Mouse (Mus musculus) cerebellum, adult 18-20 months (tissue): ENCODE results near the gene Fam71e1.

Experiments
- DNase-seq, 2 experiments: peaks; one replicate each; pipeline ENCODE4 v3.0.0; 2021

Fam71e1 gene

DNA sequence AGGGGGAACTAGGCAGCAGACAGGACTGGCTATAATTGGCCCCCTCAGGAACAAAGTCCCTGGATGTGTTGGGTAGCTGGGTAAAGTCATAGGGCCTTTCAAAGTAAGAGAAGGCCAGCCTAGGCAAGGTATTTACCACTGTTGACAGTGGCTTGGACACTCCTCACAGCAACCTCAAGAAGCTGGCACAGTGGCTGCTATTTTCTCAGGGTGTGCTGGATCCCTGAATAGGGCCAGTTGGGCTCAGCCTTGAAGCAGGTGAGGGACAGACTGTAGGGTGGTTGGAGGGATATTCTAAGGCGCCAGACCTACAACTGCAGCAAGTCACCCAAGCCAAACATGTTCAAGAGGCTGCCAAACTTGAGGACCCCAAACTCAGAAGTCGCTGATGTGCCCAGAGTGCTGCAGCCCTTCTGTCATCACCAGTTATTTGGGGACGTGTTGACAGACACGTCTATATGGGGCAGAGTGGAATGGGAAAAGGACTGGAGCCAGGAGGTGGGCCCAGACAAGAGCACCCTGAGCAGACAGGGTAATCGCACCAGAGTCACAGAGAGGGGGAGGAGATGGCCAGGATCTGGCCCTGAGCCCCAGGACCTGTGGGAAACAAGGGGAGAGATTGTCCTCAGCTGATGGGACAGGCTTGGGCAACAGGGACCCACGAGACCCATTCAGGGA, 24.4 kb upstream of the Fam71e1 start:
- DNase-seq: peak; percentile 26 to 30

DNA sequence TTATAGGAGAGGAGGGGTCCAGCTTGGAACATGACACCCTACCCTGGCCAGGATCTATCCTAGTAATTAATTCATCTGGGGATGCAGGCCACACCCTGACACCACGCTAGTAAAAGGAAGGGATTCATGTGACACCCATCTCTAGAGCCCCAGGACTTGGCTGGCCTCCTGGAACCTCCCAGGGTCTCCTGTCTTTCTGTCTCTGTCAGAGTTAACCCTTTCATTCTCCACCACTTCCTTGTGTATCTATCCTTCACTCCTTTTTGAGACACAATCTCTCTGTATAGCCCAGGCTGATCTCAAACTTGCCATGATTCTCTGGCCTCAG, 23.9 kb upstream of the Fam71e1 start:
- no peak for DNase-seq

DNA sequence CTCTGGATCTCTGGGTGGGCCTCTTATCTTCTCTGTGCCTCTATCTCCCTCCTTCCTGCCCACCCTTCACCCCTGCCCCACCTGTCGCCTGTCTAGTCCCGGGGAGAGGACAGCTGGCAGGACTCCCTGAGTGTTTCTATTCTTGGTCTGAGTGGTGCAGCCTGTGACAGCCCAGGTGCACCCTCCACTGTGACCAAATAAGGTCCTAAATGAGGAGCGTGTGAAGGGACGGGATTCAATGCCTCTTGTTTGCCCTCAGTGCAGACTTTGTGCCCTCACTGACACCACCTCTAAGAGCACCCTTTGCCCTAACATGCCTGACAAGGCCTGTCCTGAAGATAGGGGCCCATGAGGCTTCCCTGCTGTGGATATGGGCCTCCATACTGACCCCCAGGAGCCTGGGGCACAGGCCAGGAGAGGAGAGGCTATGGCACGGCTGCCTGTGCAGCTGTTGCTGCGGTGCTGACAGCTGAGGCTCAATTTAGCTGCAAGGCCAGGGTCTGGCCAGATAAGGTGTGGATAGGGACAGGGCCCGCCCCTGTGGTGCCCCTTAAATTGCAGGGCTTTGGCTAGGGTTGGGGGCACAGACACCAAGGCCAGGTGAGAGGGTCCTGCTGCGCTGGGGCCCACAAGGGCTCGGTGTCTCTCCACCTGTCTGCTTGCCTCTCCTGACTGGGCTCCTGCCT, 23.3 kb upstream of the Fam71e1 start:
- DNase-seq: peak; percentile 42 to 54

DNA sequence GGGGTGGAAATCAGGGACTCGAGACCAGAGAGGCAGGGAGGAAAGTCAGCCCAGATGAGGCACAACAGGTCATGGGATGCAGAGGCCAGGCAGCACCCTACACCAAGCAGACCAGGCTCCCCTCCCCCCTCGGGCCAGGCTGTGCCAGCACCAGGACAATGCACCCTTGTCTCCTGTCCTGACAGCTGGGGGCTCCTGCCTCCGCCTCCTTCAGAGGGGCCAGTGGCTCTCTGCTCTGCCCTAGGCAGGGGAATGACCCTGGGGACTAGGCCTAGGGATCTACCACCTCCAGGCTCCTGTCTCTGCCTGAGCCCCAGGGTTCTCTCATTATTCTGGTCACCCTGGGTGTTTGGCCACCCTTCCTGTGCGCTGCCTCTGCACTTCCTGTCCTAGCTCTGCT, 22.0 kb upstream of the Fam71e1 start:
- peak; percentile 56 to 63 for DNase-seq

DNA sequence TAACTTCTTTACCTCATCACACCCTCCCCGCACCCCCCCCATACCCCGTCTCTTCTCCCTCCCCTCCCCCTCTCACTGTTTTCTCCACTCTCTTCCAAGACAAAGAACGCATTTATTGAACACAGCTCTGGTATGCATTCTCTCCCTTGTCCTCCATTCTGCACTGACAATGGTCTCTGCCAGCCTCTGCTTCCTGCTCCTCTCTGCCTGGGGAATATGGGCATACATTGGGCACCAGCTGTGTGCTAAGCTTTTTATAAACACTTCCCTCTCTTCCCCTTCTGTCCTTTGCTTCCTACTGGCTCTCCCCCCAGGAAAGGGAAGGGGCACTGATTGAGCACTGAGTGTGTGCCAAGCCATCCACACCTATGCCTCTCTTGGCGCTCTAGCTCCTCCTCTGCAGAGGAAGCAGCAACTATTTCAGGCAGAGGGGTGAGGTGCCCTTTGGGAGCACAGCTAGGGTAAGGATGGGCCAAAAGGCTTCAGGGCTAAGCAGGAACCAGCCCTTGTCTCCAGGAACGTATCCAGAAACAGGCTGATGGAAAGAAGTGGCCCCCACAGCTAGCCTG, 21.3 kb upstream of the Fam71e1 start:
- DNase-seq: peak in 1 of 2 experiments; percentile 12

DNA sequence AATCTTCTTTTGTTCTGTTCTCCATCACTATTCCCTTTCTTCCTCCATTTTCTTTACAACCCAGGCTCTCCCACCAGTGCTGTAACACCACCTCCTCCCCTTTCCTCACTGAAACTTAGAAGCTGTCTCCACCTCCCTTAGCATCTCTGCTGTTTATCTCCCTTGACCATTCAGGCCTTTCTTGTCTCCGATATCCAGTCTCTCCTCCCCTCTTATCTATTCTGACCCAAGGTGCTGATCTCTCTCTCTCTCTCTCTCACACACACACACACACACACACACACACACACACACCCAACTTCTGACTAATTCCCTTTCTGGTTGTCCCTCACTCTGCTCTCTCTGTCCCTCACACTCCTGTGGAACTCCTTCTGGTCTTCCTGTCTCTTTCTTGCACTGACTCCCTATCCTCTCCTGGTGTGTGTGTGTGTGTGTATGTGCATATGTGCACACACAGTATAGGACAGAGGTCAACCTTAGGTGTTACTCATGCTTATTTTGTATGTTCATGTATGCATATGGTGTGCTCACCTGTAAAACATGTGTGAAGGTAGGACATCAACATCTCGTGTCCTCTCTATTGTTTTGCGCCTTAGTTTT, 13.4 kb upstream of the Fam71e1 start:
- DNase-seq: no peak

DNA sequence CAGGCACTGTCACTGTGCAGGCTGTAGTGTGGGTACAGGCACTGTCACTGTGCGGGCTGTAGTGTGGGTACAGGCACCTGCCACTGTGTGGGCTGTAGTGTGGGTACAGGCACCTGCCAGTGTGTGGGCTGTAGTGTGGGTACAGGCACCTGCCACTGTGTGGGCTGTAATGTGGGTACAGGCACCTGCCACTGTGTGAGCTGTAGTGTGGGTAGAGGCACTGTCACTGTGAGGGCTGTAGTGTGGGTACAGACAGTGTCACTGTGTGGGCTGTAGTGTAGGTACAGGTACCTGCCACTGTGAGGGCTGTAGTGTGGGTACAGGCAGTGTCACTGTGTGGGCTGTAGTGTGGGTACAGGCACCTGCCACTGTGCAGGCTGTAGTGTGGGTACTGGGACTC, 12.3 kb upstream of the Fam71e1 start:
- DNase-seq: no peak

DNA sequence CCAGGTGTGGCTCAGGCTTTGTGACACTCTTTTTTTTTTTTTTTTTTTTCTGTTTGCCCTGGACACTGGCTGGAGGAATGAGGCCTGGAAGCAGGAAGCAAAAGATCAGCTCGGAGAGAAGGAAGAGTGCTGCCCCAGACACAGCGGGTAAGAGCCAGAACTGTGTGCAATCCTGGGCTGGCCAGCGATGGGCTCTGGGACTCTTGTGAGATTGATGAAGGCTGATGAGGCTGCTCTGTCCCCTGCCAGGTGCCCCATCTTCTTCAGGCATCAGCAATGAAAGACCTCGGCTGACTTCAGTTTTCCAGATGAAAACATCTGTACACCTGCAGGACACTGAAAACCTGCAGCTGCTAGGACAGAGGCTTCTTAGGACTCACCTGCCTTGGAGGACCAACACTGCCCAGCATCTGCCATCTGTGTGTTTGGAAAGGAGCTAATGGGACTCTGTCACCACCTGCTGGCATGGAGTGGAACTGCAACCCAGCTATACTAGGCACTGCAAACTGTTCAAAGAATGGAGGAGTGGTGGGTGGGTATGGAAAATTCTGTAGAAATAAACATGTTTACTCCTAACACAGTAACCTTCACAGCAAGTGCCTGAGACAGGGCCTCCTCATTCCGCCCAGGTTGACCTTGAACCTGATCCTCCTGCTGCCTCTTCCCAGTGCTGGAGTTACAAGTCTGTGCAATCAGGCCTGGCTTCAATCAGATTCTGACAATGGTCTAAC, 11.4 kb upstream of the Fam71e1 start:
- peak; percentile 83 to 87 for DNase-seq

DNA sequence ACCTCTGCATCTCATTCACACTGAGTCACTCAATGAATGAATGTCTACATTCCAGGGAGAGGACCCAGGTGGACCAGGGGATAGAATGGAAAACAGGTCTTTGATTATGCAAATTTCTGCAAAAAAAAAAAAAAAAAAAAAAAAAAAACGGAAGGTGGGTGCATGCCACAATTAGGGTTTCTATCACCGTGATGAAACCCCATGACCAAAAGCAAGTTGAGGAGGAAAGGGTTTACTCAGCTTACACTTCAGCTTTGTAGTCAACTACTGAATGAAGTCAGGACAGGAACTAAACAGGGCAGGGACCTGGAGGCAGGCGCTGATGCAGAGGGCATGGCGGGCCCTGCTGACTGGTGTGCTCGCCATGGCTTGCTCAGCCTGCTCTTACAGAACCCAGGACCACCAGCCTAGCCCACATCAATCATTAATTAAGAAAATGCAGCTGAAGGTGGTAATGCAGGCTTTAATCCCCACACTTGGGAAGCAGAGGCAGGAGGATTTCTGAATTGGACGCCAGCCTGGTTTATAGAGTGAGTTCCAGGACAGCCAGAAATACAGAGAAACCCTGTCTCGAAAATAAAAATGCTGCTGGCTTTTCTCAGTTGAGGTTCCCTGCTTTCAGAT, 10.7 kb upstream of the Fam71e1 start:
- DNase-seq: no peak

DNA sequence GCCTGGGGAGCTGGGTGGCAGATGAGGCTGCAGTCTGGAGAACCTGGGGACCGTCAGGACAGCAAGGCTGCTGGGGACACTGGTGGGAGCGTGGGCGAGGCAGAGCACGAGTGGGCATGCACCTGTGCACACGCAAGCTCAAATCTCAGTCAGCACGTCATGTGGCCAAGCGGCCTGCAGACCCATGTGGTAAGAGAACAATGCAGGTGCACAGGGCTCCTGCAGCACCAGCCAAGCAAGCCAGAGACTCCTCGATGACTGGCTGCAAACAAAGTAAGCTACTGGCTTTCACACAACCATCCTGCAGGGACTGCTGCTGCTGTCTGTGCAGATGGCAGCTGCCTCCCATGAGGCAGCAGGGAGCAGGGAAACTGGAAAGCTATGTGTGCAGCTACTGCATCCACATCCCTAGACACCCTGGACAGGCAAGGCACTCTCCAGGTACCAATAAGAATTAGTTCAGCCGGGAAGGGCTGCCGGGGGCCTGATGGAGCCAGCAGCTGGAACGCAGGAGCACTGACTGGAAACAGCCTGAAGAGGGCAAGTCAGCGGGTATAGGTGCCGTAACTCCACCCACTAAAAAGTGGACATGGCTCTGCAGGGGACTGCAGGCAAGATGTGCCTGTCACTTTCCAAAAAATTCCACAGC, 9.3 kb upstream of the Fam71e1 start:
- peak in 1 of 2 experiments; percentile 10 for DNase-seq

DNA sequence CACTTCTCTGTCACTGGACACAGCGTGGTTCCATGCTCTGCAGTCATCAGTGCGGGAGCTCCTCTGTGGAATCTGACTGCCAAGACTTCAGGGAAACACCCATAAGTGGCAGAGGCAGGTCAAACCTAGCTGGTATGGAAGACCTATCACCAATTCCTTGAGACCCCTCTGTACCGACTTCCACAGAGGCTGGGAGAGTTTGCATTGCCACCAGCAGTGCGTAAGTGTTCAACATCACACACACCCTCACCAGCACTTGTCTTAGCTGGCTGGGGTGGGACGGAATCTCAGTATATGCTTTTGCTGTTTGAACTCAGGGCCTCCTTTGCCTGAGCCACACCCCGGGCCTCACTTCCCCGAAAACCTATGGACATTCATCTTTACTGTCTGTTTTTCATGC, 8.4 kb upstream of the Fam71e1 start:
- no peak for DNase-seq

DNA sequence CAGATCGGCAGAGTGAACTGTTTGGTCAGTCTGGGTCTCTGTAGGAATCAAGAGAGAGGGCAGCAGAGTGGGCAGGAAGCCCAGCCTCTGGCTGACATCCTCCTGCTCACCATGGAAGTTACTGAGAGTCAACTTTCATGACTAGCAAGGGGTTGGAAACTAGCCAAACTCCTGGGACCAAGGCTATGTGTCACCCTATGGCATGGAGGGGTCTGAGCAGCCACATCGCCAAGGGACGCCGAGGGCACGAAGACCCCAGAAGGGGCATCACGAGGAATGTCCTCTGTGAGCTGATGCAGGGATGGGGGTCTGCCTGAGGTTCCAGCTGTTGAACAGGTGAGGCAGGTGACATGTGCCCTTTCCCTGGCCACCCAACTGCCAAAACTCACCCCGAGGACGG, 7.8 kb upstream of the Fam71e1 start:
- DNase-seq: peak in 1 of 2 experiments; percentile 10

DNA sequence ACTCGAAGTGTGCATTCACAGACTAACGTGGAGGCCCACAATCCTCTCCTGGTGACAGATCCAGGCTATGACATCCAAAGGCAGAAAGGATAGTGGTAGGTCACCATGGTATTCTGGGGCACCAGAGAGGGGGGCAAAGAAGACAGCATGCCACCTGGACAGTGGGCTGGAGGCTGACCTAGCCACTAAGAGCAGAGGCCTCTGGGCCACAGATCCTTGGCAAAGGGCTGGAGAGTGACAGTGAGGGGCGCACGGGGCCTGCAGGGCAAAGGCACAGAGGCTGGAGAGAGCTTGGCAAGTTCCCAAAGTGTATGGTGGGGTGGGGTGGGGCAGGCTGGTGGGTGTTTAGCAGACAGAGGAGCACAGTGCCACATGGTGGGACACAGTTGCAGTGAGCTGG, 6.1 kb upstream of the Fam71e1 start:
- DNase-seq: no peak

DNA sequence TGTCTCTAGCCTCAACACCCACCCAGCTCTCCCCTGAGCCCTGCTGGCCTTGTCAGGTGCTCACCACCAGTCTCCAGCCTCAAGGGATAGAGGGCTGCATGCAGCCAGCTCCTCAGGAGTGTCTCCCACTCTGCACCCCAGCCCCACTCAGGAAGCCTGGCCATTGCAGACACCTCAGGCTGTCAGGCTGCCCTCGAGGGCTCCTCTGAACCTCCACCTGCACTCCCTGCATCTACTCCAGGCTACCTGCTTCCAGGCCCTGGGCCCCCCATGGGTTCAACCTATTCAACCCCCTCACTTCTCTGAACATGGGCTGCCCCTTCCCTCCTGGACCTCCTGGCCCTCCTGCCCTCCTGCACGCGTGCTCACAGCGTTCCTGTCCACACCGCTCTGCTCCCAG, 5.0 kb upstream of the Fam71e1 start:
- DNase-seq: no peak

DNA sequence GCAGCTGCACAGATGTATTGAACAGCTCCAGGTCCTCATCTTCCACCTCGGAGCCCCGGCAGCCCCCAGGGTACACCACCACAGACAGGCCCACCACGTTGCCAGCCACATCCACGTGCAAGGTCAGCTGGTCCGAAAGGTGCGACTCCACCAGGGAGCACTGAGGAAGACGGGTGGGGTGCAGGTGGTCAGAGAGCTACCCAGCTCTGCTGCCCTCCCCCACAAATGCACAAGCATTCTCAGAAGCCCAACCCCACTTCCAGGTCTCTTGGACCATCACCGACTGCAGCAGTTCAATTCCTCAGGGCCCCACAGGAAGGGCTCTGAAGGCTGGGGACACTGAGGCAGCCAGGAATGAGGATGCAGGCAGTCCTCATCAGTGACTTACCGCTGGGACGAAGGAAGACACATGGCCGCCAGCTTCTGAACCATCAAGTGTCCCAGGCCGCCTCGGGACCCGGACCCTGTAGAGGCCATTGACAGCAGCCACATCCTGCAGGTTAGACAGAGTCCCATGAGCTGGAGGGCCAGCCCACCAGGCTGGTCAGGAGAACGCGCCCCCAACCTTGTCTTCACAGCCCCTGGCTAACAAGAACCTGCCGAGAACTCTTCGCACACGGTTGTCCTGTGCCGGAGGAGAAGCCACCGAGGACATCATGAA, 4.1 kb upstream of the Fam71e1 start:
- DNase-seq: no peak

DNA sequence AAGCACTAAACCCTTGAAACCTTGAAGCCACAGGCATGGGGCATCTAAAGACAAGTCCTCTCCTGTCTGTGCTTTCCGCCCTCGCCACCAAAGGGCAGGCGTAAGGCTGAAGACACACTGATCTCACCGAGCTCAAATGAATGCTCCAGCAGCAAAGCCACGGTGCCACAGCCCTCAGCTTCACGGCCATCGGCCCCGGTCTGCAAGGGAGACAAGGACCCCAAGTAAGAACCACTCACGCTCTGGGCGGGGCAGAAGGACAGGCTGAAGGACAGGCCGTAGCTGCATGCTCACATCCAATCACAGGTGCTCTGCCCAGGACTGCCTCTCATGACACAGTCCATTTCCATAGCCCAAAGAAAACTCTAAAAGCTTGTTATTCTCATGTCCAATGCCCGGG, 1.7 kb upstream of the Fam71e1 start:
- DNase-seq: no peak

DNA sequence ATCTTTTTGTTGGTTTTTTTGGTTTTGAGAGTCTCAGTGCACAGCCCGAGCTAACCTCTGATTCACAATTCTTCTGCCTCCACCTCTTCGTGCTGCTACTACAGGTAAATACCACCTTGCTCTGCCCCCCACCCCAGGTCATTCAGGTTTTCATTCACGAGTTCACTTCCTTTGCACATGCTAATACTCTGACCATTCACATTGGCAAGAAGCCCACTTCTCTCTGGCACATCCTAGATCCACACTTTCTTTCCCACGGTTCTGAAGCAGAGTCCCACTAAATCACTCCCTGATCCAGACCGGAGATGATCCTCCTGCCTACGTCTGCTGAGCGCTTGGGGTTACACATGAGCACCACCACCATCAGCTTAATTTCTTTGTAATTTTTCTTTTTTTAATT, 1.3 kb upstream of the Fam71e1 start:
- DNase-seq: no peak

DNA sequence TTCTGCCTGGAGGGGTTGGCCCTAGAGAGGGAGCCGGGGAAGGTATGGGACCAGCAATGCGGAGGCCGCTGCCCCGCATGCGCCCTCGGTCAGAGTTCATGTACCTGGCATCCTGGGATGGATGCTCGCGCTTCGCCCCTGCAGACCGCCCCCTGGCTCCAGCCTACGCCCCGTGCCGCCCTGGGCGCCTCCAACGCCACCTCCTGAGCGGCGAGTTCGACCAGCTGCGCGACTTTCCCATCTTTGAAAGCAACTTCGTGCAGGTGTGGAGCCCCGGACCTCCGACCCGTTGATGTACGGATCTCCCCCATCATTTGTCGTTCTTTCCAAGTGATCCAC, 359 bp downstream of the Fam71e1 start:
- DNase-seq: no peak

DNA sequence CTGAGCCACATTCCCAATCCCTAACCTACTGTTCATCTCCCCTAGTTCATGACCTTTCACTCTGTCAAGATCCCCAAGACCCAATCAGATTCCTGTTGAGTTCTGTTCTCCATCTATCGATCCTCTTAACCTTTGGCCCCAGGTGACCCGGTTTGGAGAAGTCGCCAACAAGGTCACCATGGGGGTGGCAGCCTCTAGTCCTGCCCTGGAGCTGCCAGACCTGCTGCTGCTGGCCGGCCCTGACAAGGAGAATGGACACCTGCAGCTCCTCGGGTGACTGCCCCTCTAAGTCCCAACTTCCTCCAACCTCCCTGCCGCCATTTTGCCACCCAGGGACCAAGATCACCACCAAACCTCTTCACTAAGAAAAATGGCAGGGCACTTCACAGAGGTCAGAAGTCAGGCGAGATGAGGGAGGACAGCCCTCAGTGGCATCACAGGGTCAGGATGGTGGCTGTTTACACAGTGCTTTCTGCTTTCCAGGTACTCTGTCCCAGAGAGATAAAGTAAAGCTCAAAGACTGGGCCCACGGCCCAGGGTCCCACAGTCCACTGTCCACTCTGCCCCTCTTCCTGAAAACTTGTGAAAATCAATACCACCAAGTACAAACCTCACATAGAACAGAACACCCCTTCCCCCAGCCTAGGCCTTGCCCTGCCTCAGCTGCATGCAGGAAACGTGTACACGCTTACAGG, 1.1 kb downstream of the Fam71e1 start:
- DNase-seq: no peak

DNA sequence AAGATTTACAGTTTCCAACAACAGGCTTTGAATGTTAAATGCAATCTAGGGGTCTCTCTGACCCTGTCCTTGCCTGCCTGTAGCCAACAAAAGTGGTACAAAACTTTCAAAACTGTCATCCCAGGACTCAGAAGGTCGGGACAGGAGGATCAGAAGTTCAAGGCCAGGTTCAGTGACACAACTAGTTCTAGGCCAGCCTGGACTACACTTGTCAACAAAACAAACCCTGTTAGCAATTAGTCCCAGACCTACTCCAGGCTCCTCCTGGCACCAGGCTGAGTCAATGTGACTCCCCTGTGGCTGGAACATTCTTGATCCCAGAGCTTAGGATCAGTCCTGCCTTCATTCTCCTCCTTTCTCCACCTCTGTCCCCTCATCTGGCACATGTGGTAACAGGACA, 2.5 kb downstream of the Fam71e1 start:
- DNase-seq: no peak

DNA sequence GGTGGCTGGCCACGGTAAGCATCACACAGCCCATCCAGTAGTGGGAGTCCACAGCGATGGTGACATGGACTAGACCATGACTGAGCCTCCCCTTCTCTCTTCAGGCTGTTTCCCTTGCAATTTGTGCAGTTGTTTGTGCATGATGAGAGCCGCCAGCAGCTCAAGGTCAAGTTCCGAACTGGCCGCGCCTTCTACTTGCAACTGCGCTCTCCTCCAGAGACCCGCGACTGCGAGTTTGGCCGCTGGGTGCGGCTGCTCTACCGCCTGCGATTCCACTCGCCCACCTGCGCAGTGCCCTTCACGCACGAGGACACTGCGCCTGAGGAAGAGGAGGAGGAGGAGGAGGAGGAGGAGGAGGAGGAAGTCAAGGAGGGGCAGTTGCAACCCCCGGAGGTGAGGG, 3.7 kb downstream of the Fam71e1 start:
- no peak for DNase-seq
